Mouse (Mus musculus): ENCODE results near the gene Acsl5.

Gene Acsl5

DNA sequence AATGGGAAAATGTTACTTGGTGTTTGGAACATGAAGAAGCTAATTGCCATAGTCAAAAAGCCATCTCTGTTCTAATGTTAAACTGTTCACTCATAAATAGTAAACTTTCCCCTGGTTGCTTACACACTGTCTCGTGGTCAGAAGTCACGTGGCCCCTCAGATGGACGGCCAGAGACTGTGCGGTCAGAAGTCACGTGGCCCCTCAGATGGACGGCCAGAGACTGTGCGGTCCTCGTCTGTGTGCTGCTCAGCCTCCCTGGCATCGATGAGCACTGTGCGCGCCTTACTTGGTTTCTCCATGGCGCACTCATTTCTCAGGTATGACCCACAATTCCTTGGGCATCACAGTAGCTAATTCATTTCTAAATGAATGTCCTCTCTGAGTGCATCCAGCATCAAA lies 84.7 kb downstream of the Acsl5 start:
- DNase-seq: no peak

- no peak for DNase-seq
These were observed 85.3 kb downstream of the Acsl5 start for GRCm38 (mm10) chr19:55337066-55337465.

DNA sequence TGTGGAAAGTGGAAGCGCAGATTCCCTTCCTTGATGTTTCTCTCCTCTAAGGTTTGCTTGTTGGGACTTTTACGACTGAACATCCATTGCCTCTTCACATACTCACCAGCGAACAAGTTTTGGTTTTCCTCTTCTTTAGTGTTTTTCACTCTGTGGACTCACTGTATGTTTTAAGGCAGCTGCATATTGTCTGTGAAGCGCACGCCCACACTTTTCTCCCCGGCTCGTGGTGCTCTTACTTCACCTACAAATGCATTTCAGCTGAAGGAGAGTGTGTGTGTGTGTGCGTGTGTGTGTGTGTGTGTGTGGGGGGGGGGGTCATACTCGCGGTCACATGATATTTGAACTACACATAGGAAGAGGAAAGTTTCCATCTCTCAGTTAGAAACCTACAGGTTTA lies 85.9 kb downstream of the Acsl5 start:
- no peak for DNase-seq

DNA sequence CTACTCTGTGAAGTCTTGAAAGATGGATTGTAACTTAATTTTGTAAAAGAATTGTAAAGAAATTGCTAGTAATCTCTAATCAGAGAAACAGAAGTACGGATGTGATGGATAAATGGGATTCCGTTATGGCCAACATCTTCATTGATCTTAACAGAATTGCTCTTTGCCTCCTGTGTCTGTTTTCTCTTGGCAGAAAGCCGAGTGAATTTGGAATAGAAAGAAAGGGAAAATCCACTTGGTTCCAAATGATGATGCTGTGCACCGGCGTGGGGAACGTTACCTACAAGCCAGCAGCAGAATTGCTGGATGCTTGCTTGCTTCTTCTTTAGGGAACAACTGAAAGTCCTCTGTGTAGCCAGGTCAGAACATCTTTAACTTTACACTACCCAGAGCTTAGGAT lies 88.8 kb downstream of the Acsl5 start:
- no peak for DNase-seq

DNA sequence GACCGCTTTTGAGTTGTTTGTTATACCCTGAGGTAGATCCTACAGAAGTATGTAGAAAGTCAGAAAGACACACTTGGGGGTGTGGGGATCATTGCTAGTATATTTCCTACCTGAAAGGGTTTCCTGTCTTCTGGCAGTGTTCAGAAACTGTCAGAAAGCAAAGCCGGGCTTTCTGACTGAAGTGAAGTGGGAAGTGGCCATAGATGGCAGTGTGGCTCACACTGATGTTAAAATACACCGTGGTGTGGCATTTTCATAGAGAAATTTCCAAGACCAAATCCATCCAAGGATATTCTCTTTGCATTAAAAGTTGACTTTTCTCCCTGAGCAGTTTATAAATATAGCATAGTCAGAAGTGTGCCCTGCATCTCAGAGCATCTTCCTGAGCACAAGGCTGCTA lies 89.6 kb downstream of the Acsl5 start:
- DNase-seq: no peak

- DNase-seq: no peak
These were observed 90.7 kb downstream of the Acsl5 start for GRCm38 (mm10) chr19:55342423-55342822.

- no peak for DNase-seq
These were observed 91.5 kb downstream of the Acsl5 start for GRCm38 (mm10) chr19:55343274-55343673.

Measured in right cerebral cortex, postnatal 4 days (tissue).